Mouse (Mus musculus) retina, postnatal 1 day (tissue): ENCODE results near the gene Pigo.
A peak's percentile ranks its signal among the peaks of the same experiment; 100 is the strongest.
"Not testable (repeated sequence)": the region's sequence is repeated elsewhere in the genome, so short reads cannot be mapped to it uniquely, and the experiment has no call there.

Experiments used
- DNase-seq: peaks from one replicate; pipeline ENCODE4 v3.0.0-alpha.2; 2012

Gene Pigo

GRCm38 (mm10) chr4:43000141-43000986 lies 25.3 kb downstream of the Pigo start, which contains the start of gene Vcp:
Gene Vcp, minus strand, starts transcription at chr4:43000507.
- DNase-seq: peak; percentile 100

DNA sequence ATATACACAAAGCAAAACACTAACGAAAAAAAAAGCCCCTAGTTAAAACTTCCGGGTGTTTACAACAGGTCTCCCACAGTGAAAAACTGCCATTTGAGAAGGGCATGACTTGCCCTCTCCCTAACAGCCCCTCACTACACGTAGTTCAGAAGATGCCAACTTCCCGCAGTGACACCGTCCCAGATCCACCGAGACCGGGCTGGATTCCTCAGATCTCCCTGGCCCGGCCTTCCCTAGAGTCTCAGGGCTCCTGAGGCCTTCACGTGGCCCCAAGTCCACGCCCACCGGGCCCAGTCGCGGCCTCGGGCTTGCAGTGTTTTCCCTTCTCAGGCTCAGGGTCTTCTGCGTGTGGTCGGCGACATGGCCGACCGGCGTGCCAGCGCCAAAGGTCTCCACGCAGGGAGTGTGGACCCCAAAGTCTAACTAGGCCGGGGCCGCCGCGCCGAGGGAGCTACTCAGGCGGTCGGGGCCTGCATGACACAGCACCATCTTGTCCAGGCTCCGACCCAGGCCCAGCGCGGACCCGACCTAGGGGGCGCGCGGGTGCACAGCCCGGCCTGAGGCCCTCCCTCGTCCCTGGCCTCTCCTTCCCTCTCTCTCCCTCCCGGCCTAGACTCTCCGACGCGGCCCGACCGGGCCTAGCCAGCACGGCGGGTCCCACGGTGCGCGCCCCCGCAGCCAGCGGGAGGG lies 26.0 kb downstream of the Pigo start:
- DNase-seq: peak; percentile 89

DNA sequence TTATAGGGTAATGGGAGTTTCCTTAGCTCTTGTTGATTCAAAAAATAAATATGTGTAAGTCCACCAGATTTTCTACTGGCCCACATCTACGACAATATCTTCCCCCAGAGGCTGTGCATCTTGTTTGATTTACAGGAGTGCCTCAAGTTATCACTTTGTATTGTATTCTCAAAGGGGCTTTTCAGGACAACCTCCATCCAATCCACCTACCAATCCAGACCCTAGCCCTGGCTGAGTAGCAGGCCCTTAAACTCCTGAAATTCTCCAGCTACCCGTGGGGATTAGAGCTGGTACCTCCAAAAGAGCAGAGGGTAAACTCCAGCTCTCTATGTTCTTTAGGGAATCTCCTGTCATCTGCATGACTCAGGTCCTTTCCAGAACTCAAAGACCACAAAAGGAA lies 27.6 kb downstream of the Pigo start:
- no peak for DNase-seq

GRCm38 (mm10) chr4:42988296-42988695 lies 37.3 kb downstream of the Pigo start:
- DNase-seq: no peak

- not testable (repeated sequence) for DNase-seq
Observed at GRCm38 (mm10) chr4:42980467-42980866, 45.2 kb downstream of the Pigo start.

DNA sequence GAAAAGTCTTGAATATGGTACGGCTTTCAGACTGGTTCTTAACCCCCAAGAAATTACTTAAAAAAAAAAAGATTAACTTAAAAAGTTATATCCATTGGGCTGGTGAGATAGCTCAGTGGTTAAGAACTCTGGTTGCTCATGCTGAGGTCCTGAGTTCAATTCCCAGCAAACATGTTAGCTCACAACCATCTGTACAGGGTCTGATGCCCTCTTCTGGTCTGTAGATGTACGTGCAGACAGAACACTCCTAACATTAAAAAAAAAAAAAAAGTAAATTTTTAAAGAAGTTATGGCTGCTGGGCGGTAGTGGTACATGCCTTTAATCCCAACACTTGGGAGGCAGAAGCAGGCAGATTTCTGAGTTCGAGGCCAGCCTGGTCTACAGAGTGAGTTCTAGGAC lies 47.6 kb downstream of the Pigo start:
- DNase-seq: no peak

DNA sequence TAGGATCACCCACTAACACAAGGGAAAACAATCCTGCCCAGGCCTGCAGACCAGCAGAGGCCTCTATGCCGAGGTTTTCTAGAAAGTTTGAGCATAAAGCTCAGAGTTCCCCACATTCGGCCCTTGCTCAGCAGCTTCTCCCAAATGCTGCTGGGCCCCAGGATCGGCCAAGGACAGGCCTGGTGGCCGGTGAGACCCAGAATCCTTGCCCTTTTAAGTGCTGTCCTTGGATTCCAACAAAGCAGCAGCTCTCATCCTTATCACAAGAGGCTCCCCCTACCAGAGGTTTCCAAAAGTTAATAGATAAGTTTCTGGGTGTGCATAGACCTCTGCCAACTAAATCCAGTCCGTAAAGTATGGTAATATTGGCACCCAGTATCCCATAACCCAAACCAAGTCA lies 51.8 kb downstream of the Pigo start:
- DNase-seq: no peak

DNA sequence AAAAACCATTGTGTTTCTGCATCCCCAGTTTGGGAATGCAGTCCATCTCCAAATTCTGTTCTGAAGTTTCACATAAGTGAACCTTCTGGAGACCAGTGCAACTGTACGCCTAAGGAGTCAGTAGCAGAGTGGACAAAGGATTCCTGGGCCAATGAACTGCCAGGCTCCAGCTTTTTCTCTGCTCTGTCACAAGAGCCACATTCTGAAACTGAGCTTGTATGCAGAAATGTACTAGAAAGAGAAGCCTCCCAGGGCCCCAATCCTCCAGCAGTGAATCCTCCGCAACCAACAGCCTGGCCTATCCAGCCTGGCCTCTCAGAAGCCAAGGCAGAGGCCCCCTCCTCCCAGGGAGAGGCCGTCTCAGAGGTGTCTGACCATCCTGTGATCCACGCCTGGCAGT lies 52.7 kb downstream of the Pigo start:
- no peak for DNase-seq

DNA sequence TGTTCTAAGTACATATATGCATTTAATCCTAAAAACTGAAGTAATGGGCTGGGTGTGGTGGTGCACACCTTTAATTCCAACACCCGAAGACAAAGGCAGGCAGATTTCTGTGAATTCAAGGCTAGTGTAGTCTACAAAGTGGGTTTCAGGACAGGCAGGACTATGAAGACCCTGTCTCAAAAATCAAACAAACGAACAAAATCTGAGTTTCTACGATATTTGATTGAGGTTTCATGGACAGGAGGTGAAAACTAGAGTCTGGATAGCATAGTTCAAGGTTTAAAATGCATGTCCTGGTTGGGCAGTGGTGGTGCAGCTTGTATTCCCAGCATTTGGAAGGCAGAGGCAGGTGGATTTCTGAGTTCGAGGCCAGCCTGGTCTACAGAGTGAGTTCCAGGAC lies 56.3 kb downstream of the Pigo start, which contains the start of gene 1700022I11Rik:
TSS of gene 1700022I11Rik (plus strand) at position 301 of the 400 bp plus-strand sequence.
- no peak for DNase-seq
